Mouse (Mus musculus): ENCODE results near the gene Ttll7. TPM values are rescaled to one million over a fixed set of nuclear protein-coding genes. Genes with fewer than 3 reads are reported as not detected.
A peak's percentile ranks its signal among the peaks of the same experiment; 100 is the strongest.

Ttll7 gene
- polyA plus RNA-seq, 1 experiment from 2014 or later: 8.5 TPM

GRCm38 (mm10) chr3:146946641-146947040, 94.5 kb downstream of the Ttll7 start:
- Histone ChIP-seq H3K36me3 (no peaks in the 10 kb centered on the region), H3K27me3 (no peaks in the 10 kb centered on the region), H3K9ac (replicated peaks) (no peak overlapping the region), H3K4me2 (replicated peaks) (no peak overlapping the region), H3K4me3 (no peak overlapping the region), H3K4me1 (no peaks in the 10 kb centered on the region), H3K27ac (replicated peaks) (no peak overlapping the region), H3K9me3 (no peaks in the 10 kb centered on the region)
- WGBS: 81% methylated on average over 8 of the region's 8 CpGs
- no peak for ATAC-seq (replicated peaks)

DNA sequence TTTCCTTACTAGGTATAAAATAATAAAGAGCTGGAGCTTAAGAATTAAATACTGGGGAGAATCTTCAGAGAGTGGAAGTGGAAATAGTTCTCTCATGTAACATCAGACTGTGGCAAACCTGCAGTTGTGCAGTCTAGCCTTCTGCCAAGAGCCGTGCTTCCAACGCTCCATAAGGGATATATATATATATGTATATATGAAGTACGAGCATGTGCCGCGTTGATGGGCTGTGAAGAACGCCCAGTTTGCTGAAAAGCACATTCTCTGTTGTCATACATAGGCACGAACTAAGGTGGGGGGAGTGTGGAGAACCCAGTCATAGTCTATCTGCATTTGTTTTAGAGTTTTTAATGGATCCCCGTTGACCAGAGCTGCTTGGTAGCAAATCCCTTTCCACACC, 104.6 kb downstream of the Ttll7 start:
- WGBS: 76% methylated on average over 8 of the region's 8 CpGs
- ATAC-seq (replicated peaks): peak; percentile 66; the same call in 1 of the 2 replicates
- H3K9ac ChIP-seq (replicated peaks): no peak overlapping the region

DNA sequence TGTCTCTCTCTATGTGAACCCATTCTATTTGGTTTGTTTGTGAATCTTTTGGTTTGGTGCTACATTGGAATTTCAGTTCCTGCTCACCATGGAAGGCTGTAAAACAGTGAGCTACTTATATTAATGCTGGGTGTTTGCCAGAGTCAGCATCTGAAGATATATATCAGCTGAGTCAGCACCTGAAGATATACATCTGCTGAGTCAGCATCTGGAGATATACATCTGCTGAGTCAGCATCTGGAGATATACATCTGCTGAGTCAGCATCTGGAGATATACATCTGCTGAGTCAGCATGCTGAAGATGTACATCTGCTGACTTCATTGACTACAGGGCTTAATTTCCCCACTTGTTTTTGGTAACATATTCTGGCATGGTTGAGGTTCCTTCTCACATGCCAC, 110.7 kb downstream of the Ttll7 start:
- H3K27me3 ChIP-seq: no peaks in the 10 kb centered on the region
- no peaks in the 10 kb centered on the region for H3K9me3 ChIP-seq
- no peak overlapping the region for H3K27ac ChIP-seq (replicated peaks)
- H3K36me3 ChIP-seq: peaks cover 4% of the 10 kb centered on the region; the same call in 1 of the 2 replicates
- no peaks in the 10 kb centered on the region for H3K4me1 ChIP-seq
- H3K9ac ChIP-seq (replicated peaks): no peak overlapping the region
- no peak overlapping the region for H3K4me3 ChIP-seq
- ATAC-seq (replicated peaks): no peak
- no peak overlapping the region for H3K4me2 ChIP-seq (replicated peaks)

More for the DNA sequence above, 104.6 kb downstream of the Ttll7 start:
- Histone ChIP-seq H3K27ac (replicated peaks) (no peak overlapping the region), H3K4me2 (replicated peaks) (no peak overlapping the region), H3K4me3 (no peak overlapping the region), H3K4me1 (no peaks in the 10 kb centered on the region), H3K36me3 (no peaks in the 10 kb centered on the region), H3K27me3 (no peaks in the 10 kb centered on the region), H3K9me3 (no peaks in the 10 kb centered on the region)

DNA sequence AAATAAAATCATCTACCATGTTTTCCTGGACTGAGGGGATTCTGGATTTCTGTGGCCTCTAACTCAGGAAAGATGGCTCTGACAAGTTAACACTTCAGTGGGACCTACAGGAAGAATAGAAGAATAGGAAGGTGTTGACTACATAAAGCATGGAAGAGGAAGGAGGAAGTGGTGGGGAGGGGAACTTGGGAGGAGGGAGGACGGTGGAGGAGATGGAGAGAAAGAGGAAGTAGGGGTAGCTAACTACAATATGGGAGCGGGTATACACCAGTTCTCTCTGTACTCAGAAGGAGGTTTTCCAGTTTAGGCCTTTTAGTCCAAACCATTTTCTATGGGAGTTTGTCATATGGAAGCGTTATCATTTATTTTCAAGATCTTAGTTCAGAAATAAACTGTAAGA, 112.2 kb downstream of the Ttll7 start:
- H3K36me3 ChIP-seq: peaks cover 13% of the 10 kb centered on the region
- 92% methylated on average over 3 of the region's 3 CpGs for WGBS
- H3K9me3 ChIP-seq: no peaks in the 10 kb centered on the region
- no peak for ATAC-seq (replicated peaks)
- H3K27ac ChIP-seq (replicated peaks): no peak overlapping the region
- H3K4me2 ChIP-seq (replicated peaks): no peak overlapping the region
- H3K4me1 ChIP-seq: no peaks in the 10 kb centered on the region
- H3K4me3 ChIP-seq: no peak overlapping the region
- H3K9ac ChIP-seq (replicated peaks): no peak overlapping the region
- no peaks in the 10 kb centered on the region for H3K27me3 ChIP-seq

- no peaks in the 10 kb centered on the region for H3K27me3 ChIP-seq
- no peak for ATAC-seq (replicated peaks)
- peaks cover 13% of the 10 kb centered on the region for H3K36me3 ChIP-seq
- no peak overlapping the region for H3K27ac ChIP-seq (replicated peaks)
- no peaks in the 10 kb centered on the region for H3K4me1 ChIP-seq
- H3K4me3 ChIP-seq: no peak overlapping the region
- H3K9me3 ChIP-seq: no peaks in the 10 kb centered on the region
- 91% methylated on average over 7 of the region's 7 CpGs for WGBS
- no peak overlapping the region for H3K4me2 ChIP-seq (replicated peaks)
- H3K9ac ChIP-seq (replicated peaks): no peak overlapping the region
Observed at GRCm38 (mm10) chr3:146967242-146967641, 115.1 kb downstream of the Ttll7 start.

DNA sequence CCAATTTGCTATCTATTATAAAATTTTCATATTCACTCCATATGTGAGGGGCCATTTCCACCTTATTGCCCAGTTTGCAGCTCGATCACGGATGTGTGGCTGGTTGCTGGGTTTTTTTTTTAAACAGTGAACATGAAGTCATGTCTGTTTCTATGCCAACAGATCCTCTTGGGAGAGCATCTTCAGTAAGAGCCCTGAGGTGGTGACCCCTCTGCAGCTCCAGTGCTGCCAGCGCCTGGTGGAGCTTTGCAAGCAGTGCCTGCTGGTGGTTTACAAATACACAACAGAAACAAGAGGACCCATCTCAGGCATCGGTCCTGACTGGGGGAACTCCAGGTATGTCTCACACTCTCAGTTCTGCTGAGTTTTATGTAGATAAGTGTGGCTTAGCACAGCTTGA, 115.7 kb downstream of the Ttll7 start:
- Histone ChIP-seq H3K4me2 (replicated peaks) (no peak overlapping the region), H3K9ac (replicated peaks) (no peak overlapping the region), H3K27ac (replicated peaks) (no peak overlapping the region), H3K4me3 (no peak overlapping the region), H3K27me3 (no peaks in the 10 kb centered on the region), H3K9me3 (no peaks in the 10 kb centered on the region), H3K36me3 (peaks cover 13% of the 10 kb centered on the region), H3K4me1 (no peaks in the 10 kb centered on the region)
- no peak for ATAC-seq (replicated peaks)
- WGBS: 72% methylated on average over 4 of the region's 4 CpGs

- no peak for ATAC-seq (replicated peaks)
- Histone ChIP-seq H3K4me1 (no peaks in the 10 kb centered on the region), H3K4me2 (replicated peaks) (no peak overlapping the region), H3K27me3 (no peaks in the 10 kb centered on the region), H3K9me3 (no peaks in the 10 kb centered on the region), H3K36me3 (no peaks in the 10 kb centered on the region), H3K4me3 (no peak overlapping the region), H3K9ac (replicated peaks) (no peak overlapping the region), H3K27ac (replicated peaks) (no peak overlapping the region)
- WGBS: 79% methylated on average over 3 of the region's 3 CpGs
Observed at GRCm38 (mm10) chr3:146978272-146978671, 126.1 kb downstream of the Ttll7 start.

- Histone ChIP-seq H3K4me3 (0 out of 2 replicates have a peak overlapping the region, but pooled peaks have one; percentile 6), H3K36me3 (no peaks in the 10 kb centered on the region), H3K9me3 (no peaks in the 10 kb centered on the region), H3K9ac (replicated peaks) (no peak overlapping the region), H3K27me3 (no peaks in the 10 kb centered on the region), H3K4me1 (peaks cover 3% of the 10 kb centered on the region), H3K27ac (replicated peaks) (no peak overlapping the region), H3K4me2 (replicated peaks) (peak overlapping the region; percentile 10)
- peak; percentile 90 for ATAC-seq (replicated peaks)
- WGBS: 31% methylated on average over 26 of the region's 26 CpGs
Observed at GRCm38 (mm10) chr3:146993834-146994669, 141.9 kb downstream of the Ttll7 start.

DNA sequence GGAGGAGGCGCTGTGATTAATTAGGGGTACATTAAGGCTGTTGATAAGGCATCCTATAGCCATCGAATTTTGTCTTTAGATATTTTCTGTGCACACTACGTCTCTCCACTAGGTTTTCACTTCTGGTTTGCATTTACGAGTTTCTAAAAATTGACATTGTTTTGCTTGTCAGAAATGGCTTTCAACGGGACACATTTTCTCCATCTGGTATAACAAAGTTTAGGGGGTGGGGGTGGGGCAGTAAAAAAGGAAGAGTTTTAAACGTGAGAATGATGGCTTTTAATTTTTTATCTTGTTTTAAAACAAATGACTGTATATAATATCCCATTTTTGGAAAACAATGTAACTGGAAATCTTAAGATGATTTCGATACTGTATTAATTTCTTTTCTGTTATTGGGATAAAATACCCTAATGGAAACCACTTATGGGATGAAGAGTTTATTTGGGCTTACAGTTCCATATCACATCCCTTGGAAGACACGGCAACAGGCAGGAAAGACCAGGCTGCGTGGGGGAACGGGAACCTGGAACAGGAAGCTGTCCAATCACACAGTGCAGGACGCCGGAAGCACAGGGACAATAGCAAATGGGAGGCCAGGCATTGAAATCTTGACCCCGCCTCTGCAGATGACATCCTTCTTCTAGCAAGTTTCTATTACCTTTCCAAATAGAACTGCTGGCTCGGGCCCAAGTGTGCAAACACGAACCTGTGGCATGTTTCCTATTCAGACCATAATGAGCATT, 142.7 kb downstream of the Ttll7 start:
- Histone ChIP-seq H3K4me3 (no peak overlapping the region), H3K27me3 (no peaks in the 10 kb centered on the region), H3K4me2 (replicated peaks) (peak overlapping the region; percentile 10), H3K27ac (replicated peaks) (no peak overlapping the region), H3K4me1 (peaks cover 3% of the 10 kb centered on the region), H3K9me3 (no peaks in the 10 kb centered on the region), H3K36me3 (no peaks in the 10 kb centered on the region), H3K9ac (replicated peaks) (no peak overlapping the region)
- peak; percentile 57; the same call in 1 of the 2 replicates for ATAC-seq (replicated peaks)
- 64% methylated on average over 15 of the region's 15 CpGs for WGBS

GRCm38 (mm10) chr3:146999148-146999547, 147.0 kb downstream of the Ttll7 start:
- no peaks in the 10 kb centered on the region for H3K9me3 ChIP-seq
- H3K4me1 ChIP-seq: peaks cover 3% of the 10 kb centered on the region
- no peak overlapping the region for H3K9ac ChIP-seq (replicated peaks)
- H3K4me3 ChIP-seq: no peak overlapping the region
- H3K36me3 ChIP-seq: no peaks in the 10 kb centered on the region
- 94% methylated on average over 2 of the region's 2 CpGs for WGBS
- no peak for ATAC-seq (replicated peaks)
- H3K4me2 ChIP-seq (replicated peaks): no peak overlapping the region
- no peaks in the 10 kb centered on the region for H3K27me3 ChIP-seq
- H3K27ac ChIP-seq (replicated peaks): no peak overlapping the region

- 88% methylated on average over 3 of the region's 3 CpGs for WGBS
- Histone ChIP-seq H3K27ac (replicated peaks) (no peak overlapping the region), H3K4me1 (no peaks in the 10 kb centered on the region), H3K9me3 (no peaks in the 10 kb centered on the region), H3K36me3 (no peaks in the 10 kb centered on the region), H3K9ac (replicated peaks) (no peak overlapping the region), H3K4me2 (replicated peaks) (no peak overlapping the region), H3K27me3 (no peaks in the 10 kb centered on the region), H3K4me3 (no peak overlapping the region)
- no peak for ATAC-seq (replicated peaks)
Observed at GRCm38 (mm10) chr3:147000963-147001362, 148.8 kb downstream of the Ttll7 start.

DNA sequence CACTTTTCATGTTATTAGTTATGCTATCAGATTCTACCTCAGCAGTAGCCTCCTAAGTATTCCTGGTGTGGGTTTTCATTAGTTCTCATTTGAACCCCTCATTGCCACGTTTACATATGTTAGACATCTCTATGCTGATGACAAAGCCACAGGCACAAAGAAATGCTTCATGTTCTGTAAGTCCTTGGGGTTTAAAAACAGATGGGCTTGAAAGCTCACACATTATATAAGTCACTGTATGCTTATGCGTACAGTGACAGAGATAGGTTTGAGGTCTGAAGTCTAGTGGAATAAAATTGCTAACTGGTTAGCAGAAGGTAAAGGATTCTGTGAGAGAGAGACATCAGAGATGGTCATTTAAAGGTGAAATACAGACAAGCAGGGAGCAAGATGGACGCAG, 149.4 kb downstream of the Ttll7 start:
- Histone ChIP-seq H3K4me1 (no peaks in the 10 kb centered on the region), H3K4me2 (replicated peaks) (no peak overlapping the region), H3K9ac (replicated peaks) (no peak overlapping the region), H3K4me3 (no peak overlapping the region), H3K9me3 (no peaks in the 10 kb centered on the region), H3K27ac (replicated peaks) (no peak overlapping the region), H3K36me3 (no peaks in the 10 kb centered on the region), H3K27me3 (no peaks in the 10 kb centered on the region)
- 82% methylated on average over 3 of the region's 3 CpGs for WGBS
- ATAC-seq (replicated peaks): no peak

All from forebrain, embryonic 15.5 days (tissue).